Mouse (Mus musculus): Measurements from ENCODE around the gene Cldn34b1.
"Not testable (repeated sequence)": the region's sequence is repeated elsewhere in the genome, so short reads cannot be mapped to it uniquely, and the experiment has no call there.

The Cldn34b1 gene

GRCm38 (mm10) chrX:154890167-154890566 is at the start of gene Cldn34b1:
Gene Cldn34b1, minus strand, starts transcription at chrX:154890267.
- not testable (repeated sequence) for DNase-seq (ENCODE audit: low spot score in 2 of 2)

- not testable (repeated sequence) for DNase-seq (ENCODE audit: low spot score in 2 of 2)
Observed at GRCm38 (mm10) chrX:154935887-154936286, 45.8 kb upstream of the Cldn34b1 start, which contains the start of gene Magea6. Gene Magea6, minus strand, starts transcription at chrX:154935987.

Data from spleen, postnatal 36 days (tissue).